Mouse (Mus musculus): Measurements from ENCODE around the gene Srgap3. TPM values are rescaled to one million over a fixed set of nuclear protein-coding genes. Genes with fewer than 3 reads are reported as not detected.

Gene Srgap3
- polyA plus RNA-seq, 1 experiment from 2014 or later: 6.1 TPM

DNA sequence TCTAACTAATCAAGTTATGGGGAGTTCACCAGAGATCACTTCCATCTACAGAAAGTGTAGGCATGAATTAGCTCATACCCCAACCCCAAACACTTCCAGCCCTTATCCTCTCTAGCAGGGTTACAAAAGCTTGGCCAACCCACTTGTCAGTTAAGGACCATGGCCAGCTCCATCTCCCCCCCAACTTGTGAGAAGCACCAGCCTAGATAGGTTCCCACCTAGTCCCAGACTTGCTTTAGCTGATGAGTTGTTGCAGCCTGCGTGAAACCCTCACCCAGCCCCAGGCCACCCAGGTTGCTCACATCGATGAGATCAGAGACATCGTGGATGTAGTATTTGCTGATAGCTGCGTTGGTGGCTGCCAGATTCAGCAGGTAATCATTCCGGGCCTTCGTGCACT, 170.3 kb downstream of the Srgap3 start:
- no peak overlapping the region for H3K4me3 ChIP-seq (replicated peaks)
- no peaks in the 10 kb centered on the region for H3K27me3 ChIP-seq
- no peak overlapping the region for H3K27ac ChIP-seq (replicated peaks)
- H3K9me3 ChIP-seq (replicated peaks): no peaks in the 10 kb centered on the region
- no peak overlapping the region for H3K4me2 ChIP-seq (replicated peaks)
- WGBS: 86% methylated on average over 6 of the region's 6 CpGs
- ATAC-seq (ENCODE audit: insufficient number of reproducible peaks, low FRiP score, low TSS enrichment, low read depth): no peak
- no peak overlapping the region for H3K9ac ChIP-seq
- H3K4me1 ChIP-seq: no peaks in the 10 kb centered on the region
- peaks cover 17% of the 10 kb centered on the region; the same call in 1 of the 2 replicates for H3K36me3 ChIP-seq

DNA sequence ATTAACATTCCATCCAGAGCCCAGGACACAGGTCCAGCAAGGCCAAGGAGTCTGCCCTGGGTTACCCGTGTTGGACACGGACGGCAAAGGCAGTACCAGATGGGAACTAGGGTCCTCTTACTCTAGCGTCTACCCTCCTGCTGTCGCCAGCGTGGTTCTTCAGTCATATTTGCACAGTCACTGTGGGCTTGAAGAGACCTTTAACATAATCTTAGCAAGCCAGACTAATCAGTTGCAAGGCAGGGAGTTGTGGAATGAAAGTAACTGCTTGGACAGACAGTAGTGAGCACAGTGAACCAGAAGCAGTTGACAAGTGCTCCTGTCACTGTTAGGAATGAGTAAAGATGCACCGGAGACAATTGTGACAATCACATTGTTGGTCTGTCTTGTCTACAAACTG, 173.3 kb downstream of the Srgap3 start:
- Histone ChIP-seq H3K9me3 (replicated peaks) (no peaks in the 10 kb centered on the region), H3K36me3 (peaks cover 23% of the 10 kb centered on the region; the same call in 1 of the 2 replicates), H3K27ac (replicated peaks) (no peak overlapping the region), H3K4me3 (replicated peaks) (no peak overlapping the region), H3K4me2 (replicated peaks) (no peak overlapping the region), H3K9ac (no peak overlapping the region), H3K4me1 (no peaks in the 10 kb centered on the region), H3K27me3 (no peaks in the 10 kb centered on the region)
- 89% methylated on average over 7 of the region's 7 CpGs for WGBS
- no peak for ATAC-seq (ENCODE audit: insufficient number of reproducible peaks, low FRiP score, low TSS enrichment, low read depth)

DNA sequence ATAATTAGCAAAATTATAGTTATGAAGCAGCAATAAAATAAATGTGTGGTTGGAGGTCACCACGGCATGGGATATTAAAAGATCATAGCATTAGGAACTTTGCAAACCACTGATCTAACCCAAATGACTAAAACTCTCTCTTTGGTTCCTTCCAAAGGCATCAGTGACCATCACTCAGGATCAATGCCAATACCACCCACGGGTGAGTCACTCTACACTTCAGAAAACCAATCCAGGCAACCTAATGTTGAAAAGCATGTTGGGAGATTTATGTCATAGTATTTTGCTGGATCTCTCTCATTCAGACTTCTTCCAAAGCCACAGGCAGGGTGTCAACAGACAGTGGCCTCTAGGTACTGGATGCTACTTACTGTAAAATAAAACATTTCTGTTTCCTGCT, 176.1 kb downstream of the Srgap3 start:
- Histone ChIP-seq H3K4me1 (no peaks in the 10 kb centered on the region), H3K27me3 (no peaks in the 10 kb centered on the region), H3K4me2 (replicated peaks) (no peak overlapping the region), H3K27ac (replicated peaks) (no peak overlapping the region), H3K9me3 (replicated peaks) (no peaks in the 10 kb centered on the region), H3K36me3 (peaks cover 31% of the 10 kb centered on the region; the same call in 1 of the 2 replicates), H3K9ac (no peak overlapping the region), H3K4me3 (replicated peaks) (no peak overlapping the region)
- ATAC-seq (ENCODE audit: insufficient number of reproducible peaks, low FRiP score, low TSS enrichment, low read depth): no peak
- WGBS: 89% methylated on average over 2 of the region's 2 CpGs

DNA sequence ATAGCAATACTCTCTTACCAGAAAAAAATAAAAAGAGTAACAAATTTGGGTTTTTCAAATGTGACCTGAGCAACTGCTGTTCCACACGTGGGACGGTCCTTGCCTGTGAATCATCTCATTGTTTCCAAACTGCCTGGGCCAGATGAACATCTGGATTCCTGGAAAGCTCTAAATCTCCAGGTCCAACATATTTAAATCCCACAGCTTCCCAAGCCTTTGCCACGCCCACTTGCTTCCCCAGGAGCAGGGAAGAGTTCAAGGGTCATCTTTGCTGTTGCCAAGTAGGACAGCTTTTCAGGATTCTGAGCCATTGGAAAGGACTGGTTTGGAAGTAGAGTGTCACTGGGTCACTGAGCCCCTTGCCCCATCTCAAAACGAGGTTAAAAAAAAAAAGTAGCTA, 188.5 kb downstream of the Srgap3 start:
- no peaks in the 10 kb centered on the region for H3K9me3 ChIP-seq (replicated peaks)
- H3K4me1 ChIP-seq: peaks cover 16% of the 10 kb centered on the region
- no peak overlapping the region for H3K4me2 ChIP-seq (replicated peaks)
- no peak for ATAC-seq (ENCODE audit: insufficient number of reproducible peaks, low FRiP score, low TSS enrichment, low read depth)
- H3K9ac ChIP-seq: no peak overlapping the region
- no peaks in the 10 kb centered on the region for H3K27me3 ChIP-seq
- no peak overlapping the region for H3K27ac ChIP-seq (replicated peaks)
- no peak overlapping the region for H3K4me3 ChIP-seq (replicated peaks)
- WGBS: 28% methylated on average over 4 of the region's 4 CpGs
- H3K36me3 ChIP-seq: 0 out of 2 replicates have a peak, but pooled peaks cover 3% of the 10 kb centered on the region

DNA sequence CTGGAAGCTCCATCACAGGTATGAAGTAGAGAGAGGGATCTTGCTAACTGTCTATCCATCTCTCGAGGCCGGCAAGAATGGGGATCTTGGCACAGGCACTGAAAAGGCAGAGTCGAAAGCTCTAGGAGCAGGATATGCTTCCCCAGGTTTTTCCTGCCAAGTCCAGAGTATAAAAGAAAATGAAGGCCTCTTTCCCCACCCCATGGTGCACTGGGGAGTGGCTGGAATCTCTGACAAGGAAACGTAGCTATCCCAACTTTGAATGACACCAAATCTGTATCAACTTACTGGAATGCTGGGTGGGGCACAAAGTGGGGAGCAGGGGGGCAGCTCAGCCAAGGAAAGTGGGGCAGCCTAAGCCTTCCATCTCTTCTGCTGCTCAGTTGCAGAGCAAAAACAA, 190.2 kb downstream of the Srgap3 start:
- 27% methylated on average over 4 of the region's 4 CpGs for WGBS
- Histone ChIP-seq H3K4me3 (replicated peaks) (no peak overlapping the region), H3K36me3 (no peaks in the 10 kb centered on the region), H3K9me3 (replicated peaks) (no peaks in the 10 kb centered on the region), H3K27me3 (no peaks in the 10 kb centered on the region), H3K4me2 (replicated peaks) (no peak overlapping the region), H3K9ac (no peak overlapping the region), H3K27ac (replicated peaks) (no peak overlapping the region), H3K4me1 (peaks cover 16% of the 10 kb centered on the region)
- ATAC-seq (ENCODE audit: insufficient number of reproducible peaks, low FRiP score, low TSS enrichment, low read depth): no peak

DNA sequence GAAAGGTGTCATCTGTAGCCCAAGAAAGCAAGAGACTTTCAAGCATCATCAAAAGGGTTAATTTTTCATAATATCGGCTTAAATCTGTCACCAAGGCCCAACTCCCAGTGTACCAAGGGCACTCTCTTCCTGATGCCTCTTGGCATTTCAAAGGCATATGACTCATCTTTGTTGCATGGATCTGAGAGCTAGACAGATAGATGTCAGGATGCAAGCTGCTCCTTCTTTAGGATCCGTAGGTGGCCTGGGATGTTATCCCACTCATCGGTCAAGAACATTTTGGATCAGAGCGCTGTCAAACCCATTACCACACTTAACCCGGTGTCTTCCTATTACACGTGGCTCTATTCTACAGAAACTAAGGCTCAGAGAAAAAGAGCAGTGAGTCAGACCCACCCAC, 192.1 kb downstream of the Srgap3 start:
- Histone ChIP-seq H3K27me3 (no peaks in the 10 kb centered on the region), H3K9me3 (replicated peaks) (no peaks in the 10 kb centered on the region), H3K27ac (replicated peaks) (no peak overlapping the region), H3K4me3 (replicated peaks) (no peak overlapping the region), H3K9ac (no peak overlapping the region), H3K4me2 (replicated peaks) (no peak overlapping the region), H3K36me3 (no peaks in the 10 kb centered on the region), H3K4me1 (peaks cover 16% of the 10 kb centered on the region)
- ATAC-seq (ENCODE audit: insufficient number of reproducible peaks, low FRiP score, low TSS enrichment, low read depth): no peak
- WGBS: 90% methylated on average over 6 of the region's 6 CpGs

DNA sequence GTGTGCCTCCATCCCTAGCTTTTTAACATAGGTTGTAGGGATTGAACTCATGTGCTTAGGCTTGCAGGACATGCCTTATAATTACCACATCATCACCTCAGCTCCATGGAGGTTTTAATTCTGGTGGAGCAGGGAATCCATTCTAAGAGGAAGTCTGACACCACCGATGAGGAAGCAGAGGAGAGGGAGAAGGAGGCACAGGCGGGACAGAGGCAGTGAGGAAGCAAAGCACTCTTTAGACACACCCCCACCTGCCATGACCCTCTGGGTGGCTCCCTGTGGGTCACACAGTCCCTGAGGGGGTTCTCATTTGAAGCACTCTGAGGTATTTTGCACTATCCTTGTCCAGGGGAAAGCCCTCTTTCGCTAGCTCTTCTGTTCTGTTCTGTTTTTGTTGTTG, 194.5 kb downstream of the Srgap3 start:
- WGBS: 82% methylated on average over 3 of the region's 3 CpGs
- H3K9me3 ChIP-seq (replicated peaks): no peaks in the 10 kb centered on the region
- no peak overlapping the region for H3K4me3 ChIP-seq (replicated peaks)
- peaks cover 10% of the 10 kb centered on the region for H3K4me1 ChIP-seq
- no peaks in the 10 kb centered on the region for H3K36me3 ChIP-seq
- no peak overlapping the region for H3K27ac ChIP-seq (replicated peaks)
- ATAC-seq (ENCODE audit: insufficient number of reproducible peaks, low FRiP score, low TSS enrichment, low read depth): no peak
- no peak overlapping the region for H3K9ac ChIP-seq
- H3K4me2 ChIP-seq (replicated peaks): no peak overlapping the region
- no peaks in the 10 kb centered on the region for H3K27me3 ChIP-seq

DNA sequence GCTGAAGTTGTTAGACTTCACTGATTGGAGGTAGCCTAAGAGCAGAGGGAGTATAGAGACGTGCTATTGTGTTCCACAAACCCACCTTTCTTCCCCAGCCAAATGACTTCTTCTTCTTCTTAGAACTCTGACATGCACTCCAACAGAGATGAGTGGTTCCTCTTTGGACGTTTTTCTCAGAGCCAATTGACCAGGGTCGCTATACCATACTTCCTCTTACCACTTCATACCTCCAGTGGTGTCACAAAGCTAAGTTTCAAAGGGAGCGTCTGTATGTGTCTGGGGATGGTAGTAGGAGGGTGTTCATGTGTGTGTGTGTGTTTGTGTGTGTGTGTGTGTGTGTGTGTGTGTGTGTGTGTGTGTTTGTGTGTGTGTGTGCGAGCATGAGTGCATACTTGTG, 195.1 kb downstream of the Srgap3 start:
- Histone ChIP-seq H3K36me3 (no peaks in the 10 kb centered on the region), H3K9me3 (replicated peaks) (no peaks in the 10 kb centered on the region), H3K4me3 (replicated peaks) (no peak overlapping the region), H3K4me2 (replicated peaks) (no peak overlapping the region), H3K27me3 (no peaks in the 10 kb centered on the region), H3K9ac (no peak overlapping the region), H3K27ac (replicated peaks) (no peak overlapping the region), H3K4me1 (peaks cover 5% of the 10 kb centered on the region)
- WGBS: 74% methylated on average over 5 of the region's 5 CpGs
- ATAC-seq (ENCODE audit: insufficient number of reproducible peaks, low FRiP score, low TSS enrichment, low read depth): no peak

DNA sequence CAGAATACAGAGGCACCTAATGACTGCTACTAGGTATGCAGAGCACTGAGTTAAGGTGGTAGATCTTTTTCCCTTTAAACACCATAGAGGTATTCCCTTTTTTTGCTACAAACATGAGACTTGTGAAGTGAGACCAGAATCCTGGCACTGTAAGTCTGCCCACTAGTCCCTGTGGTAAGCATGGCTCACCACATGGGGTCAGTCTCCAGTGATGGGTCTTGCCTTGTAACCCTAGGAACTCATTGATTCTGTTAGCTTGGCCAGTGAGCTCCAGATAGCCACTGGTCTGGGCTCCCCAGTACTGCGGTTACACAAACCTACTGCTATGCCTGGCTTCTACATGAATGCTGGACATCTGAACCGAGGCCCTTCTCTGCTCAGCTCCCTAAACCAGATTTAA, 204.8 kb downstream of the Srgap3 start:
- ATAC-seq (ENCODE audit: insufficient number of reproducible peaks, low FRiP score, low TSS enrichment, low read depth): no peak
- no peaks in the 10 kb centered on the region for H3K9me3 ChIP-seq (replicated peaks)
- H3K36me3 ChIP-seq: 0 out of 2 replicates have a peak, but pooled peaks cover 25% of the 10 kb centered on the region
- no peak overlapping the region for H3K9ac ChIP-seq
- H3K4me3 ChIP-seq (replicated peaks): no peak overlapping the region
- H3K4me2 ChIP-seq (replicated peaks): no peak overlapping the region
- no peak overlapping the region for H3K27ac ChIP-seq (replicated peaks)
- no peaks in the 10 kb centered on the region for H3K4me1 ChIP-seq
- H3K27me3 ChIP-seq: no peaks in the 10 kb centered on the region
- 81% methylated on average over 2 of the region's 2 CpGs for WGBS

DNA sequence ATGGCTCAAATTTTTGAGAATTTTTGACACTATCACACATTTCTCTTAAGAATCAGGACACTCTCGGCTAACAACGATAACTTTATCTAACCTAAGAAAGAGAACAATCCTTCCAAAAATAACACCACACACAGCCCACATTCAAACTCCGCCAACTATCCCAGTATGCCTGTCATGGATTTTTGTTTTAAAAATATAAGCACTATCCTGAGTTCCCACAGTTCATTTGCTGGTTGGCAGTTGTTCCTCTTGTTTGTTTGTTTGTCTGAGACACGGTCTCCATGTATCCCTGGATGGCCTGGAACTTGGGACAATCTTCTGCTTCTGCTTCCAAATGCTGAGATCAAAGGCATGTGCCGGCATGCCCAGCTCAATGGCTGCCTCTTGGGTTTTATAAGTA, 205.3 kb downstream of the Srgap3 start:
- 86% methylated on average over 5 of the region's 5 CpGs for WGBS
- ATAC-seq (ENCODE audit: insufficient number of reproducible peaks, low FRiP score, low TSS enrichment, low read depth): no peak
- H3K9me3 ChIP-seq (replicated peaks): no peaks in the 10 kb centered on the region

DNA sequence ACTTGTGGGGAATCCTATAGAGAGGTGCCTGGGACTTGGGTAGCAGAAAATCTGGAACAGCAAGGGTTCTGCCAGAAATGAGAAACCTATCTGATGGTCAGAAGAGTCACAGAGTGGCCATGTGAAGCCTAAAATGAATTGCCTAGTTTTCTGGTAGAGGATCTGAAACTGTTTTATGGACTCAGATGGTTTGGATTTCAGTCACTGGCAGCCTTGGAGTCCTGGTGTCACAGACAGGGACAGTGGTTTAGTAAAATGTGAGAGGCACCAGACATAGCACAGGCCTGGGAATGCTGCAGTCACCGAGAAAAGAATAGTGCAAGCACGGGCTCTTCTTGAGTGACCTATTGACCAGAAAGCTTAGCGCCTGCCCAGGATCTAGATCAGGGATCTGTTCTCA, 207.4 kb downstream of the Srgap3 start:
- no peak for ATAC-seq (ENCODE audit: insufficient number of reproducible peaks, low FRiP score, low TSS enrichment, low read depth)
- 89% methylated on average over 3 of the region's 3 CpGs for WGBS
- H3K36me3 ChIP-seq: peaks cover 28% of the 10 kb centered on the region
- no peak overlapping the region for H3K4me2 ChIP-seq (replicated peaks)
- no peaks in the 10 kb centered on the region for H3K4me1 ChIP-seq
- H3K27me3 ChIP-seq: no peaks in the 10 kb centered on the region
- H3K9ac ChIP-seq: no peak overlapping the region
- no peak overlapping the region for H3K4me3 ChIP-seq (replicated peaks)
- no peaks in the 10 kb centered on the region for H3K9me3 ChIP-seq (replicated peaks)
- H3K27ac ChIP-seq (replicated peaks): no peak overlapping the region

More for the DNA sequence above, 205.3 kb downstream of the Srgap3 start:
- no peak overlapping the region for H3K9ac ChIP-seq
- H3K4me2 ChIP-seq (replicated peaks): no peak overlapping the region
- H3K27ac ChIP-seq (replicated peaks): no peak overlapping the region
- H3K27me3 ChIP-seq: no peaks in the 10 kb centered on the region
- no peaks in the 10 kb centered on the region for H3K4me1 ChIP-seq
- 0 out of 2 replicates have a peak, but pooled peaks cover 25% of the 10 kb centered on the region for H3K36me3 ChIP-seq
- no peak overlapping the region for H3K4me3 ChIP-seq (replicated peaks)

DNA sequence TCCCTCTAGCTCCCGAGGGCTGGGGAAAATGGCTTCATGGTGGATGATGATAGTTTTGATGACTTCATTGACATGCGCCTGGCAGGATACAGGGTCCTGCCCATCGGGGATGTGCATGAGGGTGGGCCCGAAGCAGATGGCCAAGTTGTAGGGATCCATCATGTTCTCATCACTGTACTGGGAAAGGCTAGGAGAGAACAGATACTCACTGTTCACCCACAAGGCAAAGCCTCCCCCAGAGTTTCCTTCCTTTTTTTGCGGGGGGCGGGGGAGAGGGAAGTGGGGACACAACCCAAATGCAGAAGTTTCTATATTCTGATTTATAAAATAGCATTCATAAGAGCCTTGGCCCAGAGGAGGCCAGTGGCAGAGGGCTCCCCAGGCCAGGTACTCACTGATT, 208.1 kb downstream of the Srgap3 start:
- Histone ChIP-seq H3K4me2 (replicated peaks) (no peak overlapping the region), H3K4me1 (no peaks in the 10 kb centered on the region), H3K36me3 (peaks cover 28% of the 10 kb centered on the region), H3K9ac (no peak overlapping the region), H3K27me3 (no peaks in the 10 kb centered on the region), H3K4me3 (replicated peaks) (no peak overlapping the region), H3K9me3 (replicated peaks) (no peaks in the 10 kb centered on the region), H3K27ac (replicated peaks) (no peak overlapping the region)
- no peak for ATAC-seq (ENCODE audit: insufficient number of reproducible peaks, low FRiP score, low TSS enrichment, low read depth)
- 85% methylated on average over 6 of the region's 6 CpGs for WGBS

Measured in embryonic facial prominence, embryonic 15.5 days (tissue).